Mouse (Mus musculus): ENCODE results near the gene Olfr157.

DNA sequence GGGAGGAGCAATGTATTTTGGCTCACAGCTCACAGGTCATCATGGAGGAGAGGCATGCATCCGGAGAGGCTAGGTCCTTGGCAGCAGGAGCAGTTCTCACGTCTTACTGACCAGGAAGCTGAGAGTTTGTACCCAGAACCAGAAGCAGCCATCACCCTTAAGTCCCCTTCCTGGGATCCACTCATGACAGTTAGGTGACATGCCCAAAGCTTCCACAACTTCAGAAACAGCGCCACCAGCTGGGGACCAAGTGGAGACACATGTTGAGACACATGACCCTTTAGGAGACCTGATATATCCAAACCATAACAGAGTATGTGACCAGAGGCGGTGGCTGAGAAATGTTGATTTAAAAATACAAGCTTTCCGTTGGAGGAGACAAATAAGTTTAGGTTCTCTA is 8.0 kb downstream of the Olfr157 start:
- TF ChIP-seq ZC3H11A (IDR thresholded peaks at IDR 0.05; ENCODE audit: borderline replicate concordance, low read depth, low read length) (no peak), HCFC1 (IDR thresholded peaks at IDR 0.05; ENCODE audit: borderline replicate concordance, insufficient read depth, low read length) (no peak), ZNF384 (IDR thresholded peaks at IDR 0.05; ENCODE audit: low read depth, low read length) (no peak)
